Mouse (Mus musculus): ENCODE measurements at regions not wholly inside any gene's neighbourhood (a gene's known extent, or its start where the extent isn't known, plus 50 kb on each side); places are given as distances from the start of the nearest gene placed in this dataset.

DNA sequence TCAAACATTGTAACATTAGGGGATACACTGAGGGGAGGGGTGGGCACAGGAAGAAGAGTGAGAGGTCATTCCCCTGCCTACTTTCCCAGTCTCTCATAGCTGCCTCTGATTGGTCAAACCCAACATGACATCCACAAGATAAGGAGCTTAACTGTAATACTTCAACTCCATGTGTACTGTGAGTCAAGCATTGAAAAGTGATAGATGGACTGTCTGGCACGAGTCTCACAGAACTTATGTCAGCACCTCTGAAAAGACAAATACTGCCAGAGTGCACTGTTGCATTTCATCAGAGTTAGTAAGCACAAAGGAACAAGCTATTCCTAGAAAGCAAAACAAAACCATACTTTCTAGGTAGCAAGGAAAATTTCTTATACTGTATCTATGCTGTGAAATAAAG, 152.5 kb upstream of the Galnt5 start:
- no peak for TF ChIP-seq CTCF (IDR thresholded peaks at IDR 0.05; ENCODE audit: low read depth)
- TF ChIP-seq EP300 (IDR thresholded peaks at IDR 0.05; ENCODE audit: low read depth), result no peak
